Mouse (Mus musculus): Measurements from ENCODE around the gene Kmt5a. TPM values are rescaled to one million over a fixed set of nuclear protein-coding genes. Genes with fewer than 3 reads are reported as not detected.

Kmt5a gene
- polyA plus RNA-seq, 1 experiment from 2014 or later: 20.6 TPM

DNA sequence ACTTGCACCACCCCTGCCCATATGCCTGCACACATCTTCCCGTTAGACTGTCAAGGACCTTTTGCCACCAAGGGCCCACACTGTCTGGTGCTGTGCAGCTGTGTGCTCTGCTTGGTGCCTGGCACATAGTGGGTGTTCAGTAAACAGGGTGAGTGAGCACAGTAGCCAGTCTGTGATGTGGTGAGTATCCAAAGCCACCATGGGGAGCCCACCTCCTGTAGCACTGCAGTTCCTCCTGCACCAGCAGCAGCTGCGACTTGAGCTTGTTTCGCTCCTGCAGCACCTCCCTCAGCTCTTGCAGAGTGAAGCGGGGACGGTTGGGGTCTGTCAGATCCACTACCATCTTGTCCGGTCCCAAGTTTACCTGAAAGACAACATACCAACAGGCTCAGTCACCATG lies 29.8 kb downstream of the Kmt5a start:
- no peaks in the 10 kb centered on the region for H3K4me1 ChIP-seq (replicated peaks)
- no peak overlapping the region for H3K9ac ChIP-seq
- WGBS: 96% methylated on average over 6 of the region's 6 CpGs
- no peak overlapping the region for H3K27ac ChIP-seq
- H3K4me3 ChIP-seq: no peak overlapping the region
- peaks cover 26% of the 10 kb centered on the region for H3K36me3 ChIP-seq
- H3K4me2 ChIP-seq: no peak overlapping the region
- H3K9me3 ChIP-seq: no peaks in the 10 kb centered on the region
- no peaks in the 10 kb centered on the region for H3K27me3 ChIP-seq
- ATAC-seq (ENCODE audit: low FRiP score): no peak

DNA sequence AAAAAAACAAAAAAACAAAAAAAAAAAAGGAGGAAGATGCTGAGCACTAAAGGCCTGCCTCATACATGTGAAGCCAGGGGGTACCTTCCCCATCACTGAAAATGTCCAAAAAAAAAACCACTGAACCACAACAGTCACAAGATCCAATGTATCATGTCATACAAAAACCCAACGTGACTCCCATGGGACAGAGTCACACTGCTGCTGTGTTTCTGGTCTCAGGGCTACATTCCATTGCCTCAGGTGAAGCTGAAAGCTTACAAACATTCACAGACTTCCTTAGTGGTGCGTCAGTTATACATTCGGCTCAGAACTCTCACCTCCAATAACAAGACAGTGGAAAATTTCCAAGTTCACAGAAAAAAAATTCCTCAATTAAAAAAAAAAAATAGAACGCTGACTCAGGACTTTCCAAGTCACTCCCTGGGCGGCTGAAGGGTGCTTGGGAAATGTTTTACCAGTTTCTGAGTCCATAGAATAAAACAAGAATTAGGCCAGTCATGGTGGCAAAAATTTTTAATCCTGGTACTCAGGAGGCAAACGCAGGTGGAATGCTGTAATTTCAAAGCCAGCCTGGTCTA lies 31.0 kb downstream of the Kmt5a start:
- Histone ChIP-seq H3K36me3 (peaks cover 21% of the 10 kb centered on the region), H3K4me2 (no peak overlapping the region), H3K9ac (no peak overlapping the region), H3K4me3 (no peak overlapping the region), H3K4me1 (replicated peaks) (peaks cover 6% of the 10 kb centered on the region; the same call in 1 of the 2 replicates), H3K27me3 (no peaks in the 10 kb centered on the region), H3K9me3 (no peaks in the 10 kb centered on the region), H3K27ac (no peak overlapping the region)
- ATAC-seq (ENCODE audit: low FRiP score): no peak
- WGBS: 87% methylated on average over 6 of the region's 6 CpGs

GRCm38 (mm10) chr5:124478873-124479204 lies 39.1 kb downstream of the Kmt5a start:
- no peak overlapping the region for H3K4me3 ChIP-seq
- WGBS: 86% methylated on average over 1 of the region's 1 CpGs
- H3K4me1 ChIP-seq (replicated peaks): peaks cover 33% of the 10 kb centered on the region
- H3K9ac ChIP-seq: 0 out of 2 replicates have a peak overlapping the region, but pooled peaks have one; percentile 43
- no peaks in the 10 kb centered on the region for H3K36me3 ChIP-seq
- H3K27ac ChIP-seq: peak overlapping the region; percentile 55; the same call in 1 of the 2 replicates
- H3K9me3 ChIP-seq: no peaks in the 10 kb centered on the region
- no peaks in the 10 kb centered on the region for H3K27me3 ChIP-seq
- ATAC-seq (ENCODE audit: low FRiP score): no peak
- H3K4me2 ChIP-seq: peak overlapping the region; percentile 36; the same call in 1 of the 2 replicates

DNA sequence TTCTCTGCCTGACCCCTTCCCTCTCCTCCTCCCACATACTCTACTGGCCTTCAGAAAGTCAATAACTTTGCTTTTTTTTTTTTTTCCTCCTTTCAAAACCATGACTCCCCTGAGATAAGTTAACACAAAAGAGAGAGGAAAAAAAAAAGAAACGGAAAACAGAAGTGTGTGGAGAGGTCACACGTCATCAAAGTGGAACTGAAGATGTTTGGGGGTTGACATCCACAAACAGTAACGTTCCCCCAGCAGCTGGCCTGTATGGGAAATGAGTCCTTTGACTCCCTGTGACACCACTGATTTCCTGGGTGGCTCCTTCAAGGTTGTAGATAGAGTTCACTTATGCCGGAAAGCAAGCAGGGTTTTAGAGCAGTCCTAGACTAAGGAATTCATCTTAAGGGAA lies 40.4 kb downstream of the Kmt5a start:
- WGBS: 67% methylated on average over 4 of the region's 4 CpGs
- Histone ChIP-seq H3K4me3 (no peak overlapping the region), H3K27ac (no peak overlapping the region), H3K36me3 (no peaks in the 10 kb centered on the region), H3K9me3 (no peaks in the 10 kb centered on the region), H3K27me3 (no peaks in the 10 kb centered on the region), H3K9ac (no peak overlapping the region), H3K4me1 (replicated peaks) (peaks cover 44% of the 10 kb centered on the region), H3K4me2 (no peak overlapping the region)
- ATAC-seq (ENCODE audit: low FRiP score): no peak

DNA sequence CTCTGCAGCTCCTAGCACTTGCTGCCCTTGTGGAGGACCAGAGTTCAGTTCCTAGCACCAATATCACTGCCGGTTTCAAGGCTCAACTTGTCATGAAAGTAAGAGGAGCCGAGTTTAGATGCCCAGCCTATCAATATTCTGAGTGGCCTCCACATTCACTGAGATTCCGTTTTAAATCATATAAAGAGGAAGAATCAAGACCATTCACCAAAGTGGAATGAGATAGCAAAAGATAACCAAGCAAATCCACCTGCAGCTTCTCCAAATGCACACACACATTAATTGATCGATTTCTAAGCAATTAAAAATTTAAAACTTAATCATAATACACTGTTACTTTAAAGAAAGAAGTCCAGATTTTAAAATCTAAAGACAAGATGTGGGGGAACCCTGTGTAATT lies 42.0 kb downstream of the Kmt5a start:
- Histone ChIP-seq H3K4me3 (no peak overlapping the region), H3K36me3 (no peaks in the 10 kb centered on the region), H3K27me3 (no peaks in the 10 kb centered on the region), H3K27ac (no peak overlapping the region), H3K4me2 (no peak overlapping the region), H3K4me1 (replicated peaks) (peaks cover 36% of the 10 kb centered on the region), H3K9ac (no peak overlapping the region), H3K9me3 (no peaks in the 10 kb centered on the region)
- 91% methylated on average over 4 of the region's 4 CpGs for WGBS
- ATAC-seq (ENCODE audit: low FRiP score): no peak

- no peaks in the 10 kb centered on the region for H3K9me3 ChIP-seq
- 7% methylated on average over 13 of the region's 13 CpGs for WGBS
- H3K27ac ChIP-seq: peak overlapping the region; percentile 98
- ATAC-seq (ENCODE audit: low FRiP score): no peak
- peaks cover 29% of the 10 kb centered on the region for H3K4me1 ChIP-seq (replicated peaks)
- peak overlapping the region; percentile 88 for H3K9ac ChIP-seq
- H3K27me3 ChIP-seq: no peaks in the 10 kb centered on the region
- 0 out of 2 replicates have a peak, but pooled peaks cover 1% of the 10 kb centered on the region for H3K36me3 ChIP-seq
- H3K4me2 ChIP-seq: peak overlapping the region; percentile 74
- peak overlapping the region; percentile 63 for H3K4me3 ChIP-seq
These were observed 42.8 kb downstream of the Kmt5a start for GRCm38 (mm10) chr5:124482436-124482965.

- 0 out of 2 replicates have a peak, but pooled peaks cover 3% of the 10 kb centered on the region for H3K36me3 ChIP-seq
- H3K9ac ChIP-seq: peak within 1 kb of the TSS; percentile 88
- WGBS: under 1% methylated on average over 48 of the region's 48 CpGs
- no peaks in the 10 kb centered on the region for H3K9me3 ChIP-seq
- peaks cover 26% of the 10 kb centered on the region for H3K4me1 ChIP-seq (replicated peaks)
- H3K4me3 ChIP-seq: peak within 1 kb of the TSS; percentile 63
- peak; percentile 96 for ATAC-seq (ENCODE audit: low FRiP score)
- H3K27ac ChIP-seq: peak within 1 kb of the TSS; percentile 98
- peak within 1 kb of the TSS; percentile 74 for H3K4me2 ChIP-seq
- H3K27me3 ChIP-seq: no peaks in the 10 kb centered on the region
These were observed 43.4 kb downstream of the Kmt5a start, which contains the start of gene Snrnp35 for GRCm38 (mm10) chr5:124482966-124483654. TSS of gene Snrnp35 (plus strand) at chr5:124483134.

- 0 out of 2 replicates have a peak, but pooled peaks cover 3% of the 10 kb centered on the region for H3K36me3 ChIP-seq
- no peaks in the 10 kb centered on the region for H3K9me3 ChIP-seq
- peak overlapping the region; percentile 74 for H3K4me2 ChIP-seq
- H3K9ac ChIP-seq: peak overlapping the region; percentile 88
- H3K27me3 ChIP-seq: no peaks in the 10 kb centered on the region
- peaks cover 22% of the 10 kb centered on the region for H3K4me1 ChIP-seq (replicated peaks)
- H3K27ac ChIP-seq: peak overlapping the region; percentile 98
- 8% methylated on average over 15 of the region's 15 CpGs for WGBS
- peak overlapping the region; percentile 63 for H3K4me3 ChIP-seq
- peak; percentile 58 for ATAC-seq (ENCODE audit: low FRiP score)
These were observed 44.1 kb downstream of the Kmt5a start for GRCm38 (mm10) chr5:124483655-124484396.

GRCm38 (mm10) chr5:124485654-124486053 lies 45.9 kb downstream of the Kmt5a start:
- H3K27ac ChIP-seq: no peak overlapping the region
- no peak for ATAC-seq (ENCODE audit: low FRiP score)
- H3K36me3 ChIP-seq: peaks cover 12% of the 10 kb centered on the region
- H3K9me3 ChIP-seq: no peaks in the 10 kb centered on the region
- H3K9ac ChIP-seq: no peak overlapping the region
- H3K4me3 ChIP-seq: no peak overlapping the region
- H3K27me3 ChIP-seq: no peaks in the 10 kb centered on the region
- no peak overlapping the region for H3K4me2 ChIP-seq
- 91% methylated on average over 5 of the region's 5 CpGs for WGBS
- H3K4me1 ChIP-seq (replicated peaks): peaks cover 19% of the 10 kb centered on the region

DNA sequence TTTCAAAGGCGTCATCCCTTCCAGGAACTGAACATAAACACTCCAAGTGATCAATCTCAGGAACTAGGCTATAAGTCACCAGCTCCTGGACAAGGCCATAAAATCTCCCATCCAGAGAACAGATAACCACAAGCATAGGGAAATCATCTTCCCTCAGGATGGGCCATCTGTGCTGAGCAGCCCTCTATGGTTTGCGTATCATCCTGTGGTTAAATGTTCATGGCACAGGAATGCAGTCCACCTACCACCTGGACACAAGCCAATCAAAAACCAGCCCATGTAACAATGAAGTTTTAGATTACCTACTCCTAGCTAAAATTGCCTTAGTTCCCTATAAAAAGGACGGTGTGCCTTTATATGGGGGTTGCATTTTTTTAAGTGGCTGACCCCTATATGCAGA lies 49.2 kb downstream of the Kmt5a start:
- H3K27ac ChIP-seq: no peak overlapping the region
- H3K9me3 ChIP-seq: no peaks in the 10 kb centered on the region
- no peak for ATAC-seq (ENCODE audit: low FRiP score)
- peaks cover 44% of the 10 kb centered on the region for H3K36me3 ChIP-seq
- 92% methylated on average over 3 of the region's 3 CpGs for WGBS
- H3K4me3 ChIP-seq: no peak overlapping the region
- peaks cover 15% of the 10 kb centered on the region for H3K4me1 ChIP-seq (replicated peaks)
- peak overlapping the region; percentile 0; the same call in 1 of the 2 replicates for H3K9ac ChIP-seq
- no peaks in the 10 kb centered on the region for H3K27me3 ChIP-seq
- H3K4me2 ChIP-seq: no peak overlapping the region

DNA sequence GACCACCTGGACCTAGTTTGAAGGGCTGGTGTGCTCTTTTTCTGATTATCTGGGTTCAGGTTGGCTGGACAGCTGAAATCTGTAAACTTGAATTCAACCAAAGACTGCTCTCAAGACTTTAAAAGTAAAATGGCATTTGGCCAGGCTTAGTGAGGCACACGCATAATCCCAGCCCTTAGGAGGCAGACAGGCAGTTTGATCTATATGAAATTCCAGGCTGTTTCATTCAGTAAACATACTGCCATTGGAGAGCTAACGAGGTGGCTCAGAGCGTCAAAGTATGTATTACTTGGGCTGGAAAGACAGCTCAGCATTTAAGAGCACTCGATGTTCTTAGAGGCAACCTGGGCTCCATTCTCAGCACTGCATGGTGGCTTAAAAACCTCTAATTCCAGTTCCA lies 52.0 kb downstream of the Kmt5a start:
- H3K36me3 ChIP-seq: peaks cover 53% of the 10 kb centered on the region

GRCm38 (mm10) chr5:124492618-124493017 lies 52.9 kb downstream of the Kmt5a start:
- ATAC-seq (ENCODE audit: low FRiP score): no peak
- H3K36me3 ChIP-seq: peaks cover 58% of the 10 kb centered on the region
- H3K27me3 ChIP-seq: no peaks in the 10 kb centered on the region
- H3K27ac ChIP-seq: no peak overlapping the region
- no peak overlapping the region for H3K9ac ChIP-seq
- WGBS: 86% methylated on average over 4 of the region's 4 CpGs
- no peak overlapping the region for H3K4me2 ChIP-seq
- no peaks in the 10 kb centered on the region for H3K9me3 ChIP-seq
- peaks cover 11% of the 10 kb centered on the region for H3K4me1 ChIP-seq (replicated peaks)
- H3K4me3 ChIP-seq: no peak overlapping the region

More for the DNA sequence above, 52.0 kb downstream of the Kmt5a start:
- Histone ChIP-seq H3K9ac (no peak overlapping the region), H3K27ac (no peak overlapping the region), H3K4me1 (replicated peaks) (peaks cover 11% of the 10 kb centered on the region), H3K4me3 (no peak overlapping the region), H3K27me3 (no peaks in the 10 kb centered on the region), H3K9me3 (no peaks in the 10 kb centered on the region), H3K4me2 (no peak overlapping the region)
- 93% methylated on average over 4 of the region's 4 CpGs for WGBS
- ATAC-seq (ENCODE audit: low FRiP score): no peak
